Mouse (Mus musculus): ENCODE results near the gene Hsd17b2. TPM values are rescaled to one million over a fixed set of nuclear protein-coding genes. Genes with fewer than 3 reads are reported as not detected.

The Hsd17b2 gene
- total RNA-seq (2021), result not detected
- long read RNA-seq, experiment 1, result 0 reads
- long read RNA-seq, experiment 2, result 0 reads

DNA sequence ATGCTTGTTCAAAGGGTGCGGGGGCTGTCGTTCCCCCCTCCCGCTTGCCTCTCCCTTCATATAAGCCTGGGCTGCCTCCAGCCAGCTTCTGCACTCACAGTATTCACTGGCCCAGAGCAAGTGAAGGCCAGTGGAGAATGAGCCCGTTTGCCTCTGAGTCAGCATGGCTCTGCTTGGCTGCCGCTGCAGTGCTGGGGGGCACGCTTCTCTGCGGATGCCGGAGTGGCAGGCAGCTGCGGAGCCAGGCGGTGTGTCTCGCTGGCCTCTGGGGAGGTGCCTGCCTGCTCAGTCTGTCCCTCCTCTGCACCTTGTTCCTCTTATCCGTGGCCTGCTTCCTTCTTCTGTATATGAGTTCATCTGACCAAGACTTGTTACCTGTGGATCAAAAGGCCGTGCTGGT, at the start of gene Hsd17b2:
Hsd17b2 (plus strand) TSS at position 46 of the 400 bp plus-strand sequence.
- DNase-seq, result no peak

DNA sequence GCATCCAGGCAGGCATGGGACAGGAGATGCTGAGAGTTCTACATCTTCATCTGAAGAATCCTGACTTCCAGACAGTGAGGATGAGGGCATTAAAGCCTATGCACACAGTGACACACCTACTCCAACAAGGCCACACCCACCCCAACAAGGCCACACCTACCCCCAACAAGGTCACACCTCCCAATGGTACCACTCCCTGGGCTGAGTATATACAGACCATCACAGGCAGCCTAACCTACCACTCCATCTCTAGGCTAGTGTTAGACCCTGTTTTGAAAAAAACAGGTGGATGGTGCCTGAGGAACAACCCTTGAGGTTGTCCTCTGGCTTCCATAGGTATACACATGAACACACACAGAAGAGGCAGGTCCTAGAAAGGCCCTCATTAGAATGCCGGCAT, 49.4 kb upstream of the Hsd17b2 start:
- DNase-seq, result no peak

DNA sequence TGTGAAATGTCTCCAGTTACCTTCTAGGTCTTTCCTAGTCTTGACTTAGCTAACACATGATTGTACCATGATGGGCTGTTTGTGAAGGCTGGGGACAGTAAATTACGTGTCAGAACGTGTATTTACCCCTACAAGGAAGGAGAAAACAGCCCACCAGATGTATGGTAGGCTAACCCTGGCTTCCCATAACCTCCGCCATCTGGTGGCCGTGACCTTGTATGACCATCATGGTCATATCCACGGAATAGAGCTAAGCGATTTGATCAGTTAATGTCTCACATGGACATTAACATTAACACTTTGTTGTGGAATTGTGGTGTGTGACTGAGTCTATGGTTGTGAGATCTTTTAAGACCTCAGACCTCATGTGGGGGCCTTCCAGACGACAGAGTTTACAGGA, 42.7 kb upstream of the Hsd17b2 start:
- no peak for DNase-seq

DNA sequence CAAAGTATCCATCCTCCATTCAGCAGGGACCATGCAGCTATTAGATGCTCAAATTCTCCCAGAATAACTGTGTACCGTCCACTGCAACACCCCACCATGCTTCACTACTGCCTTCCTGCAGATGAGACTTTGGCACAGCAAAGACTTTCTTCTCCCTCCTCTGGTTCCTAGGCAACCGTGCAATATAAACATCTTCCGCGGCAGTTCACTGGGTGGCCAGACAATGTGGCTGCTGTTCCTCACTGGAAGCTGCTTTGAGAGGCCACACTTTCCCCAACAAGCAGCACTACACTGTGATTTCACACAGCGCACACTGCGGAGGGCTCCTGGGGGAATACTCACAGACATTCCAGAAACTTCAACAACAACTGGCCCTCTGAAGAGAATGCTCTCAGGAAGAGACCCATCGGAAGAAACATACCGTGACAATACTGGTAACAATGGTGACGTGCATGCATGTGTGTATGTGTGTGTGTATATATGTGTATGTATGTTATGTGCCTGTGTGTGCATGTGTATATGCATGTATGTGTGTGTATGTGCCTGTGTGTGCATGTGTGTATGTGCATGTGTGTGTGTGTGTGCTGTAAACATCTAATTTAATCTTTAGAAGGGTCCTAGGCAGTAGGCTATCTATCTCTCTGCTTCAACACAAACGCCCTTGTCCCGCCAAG, 41.2 kb upstream of the Hsd17b2 start:
- no peak for DNase-seq

- no peak for DNase-seq
Measured at GRCm38 (mm10) chr8:117667349-117668124, 34.2 kb upstream of the Hsd17b2 start.

DNA sequence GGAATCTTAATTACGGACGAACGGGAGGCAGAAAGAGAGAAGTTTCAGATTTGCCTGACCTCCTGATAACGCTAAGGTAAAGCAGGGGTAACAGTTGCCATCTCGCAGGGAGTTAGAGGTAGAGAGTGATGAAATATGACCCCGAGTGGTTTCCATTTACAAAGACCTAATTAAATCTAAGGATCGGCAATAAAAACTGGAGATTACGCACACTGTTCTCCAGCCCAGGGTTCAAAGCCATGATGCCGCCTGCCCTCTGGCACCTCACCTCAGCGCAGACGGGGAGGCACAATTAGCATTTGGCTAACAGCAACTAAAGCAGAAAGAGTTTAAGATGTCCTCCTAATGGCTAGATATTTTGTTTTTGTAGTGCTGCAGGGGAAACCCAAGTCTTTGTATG, 31.2 kb upstream of the Hsd17b2 start:
- no peak for DNase-seq

GRCm38 (mm10) chr8:117672558-117672957, 29.1 kb upstream of the Hsd17b2 start:
- DNase-seq, result no peak

GRCm38 (mm10) chr8:117673430-117673830, 28.3 kb upstream of the Hsd17b2 start, which contains the start of gene Sdr42e1:
TSS of gene Sdr42e1 (minus strand) at chr8:117673689.
- DNase-seq, result peak; percentile 29

- no peak for DNase-seq
Measured at GRCm38 (mm10) chr8:117675171-117675570, 26.5 kb upstream of the Hsd17b2 start.

DNA sequence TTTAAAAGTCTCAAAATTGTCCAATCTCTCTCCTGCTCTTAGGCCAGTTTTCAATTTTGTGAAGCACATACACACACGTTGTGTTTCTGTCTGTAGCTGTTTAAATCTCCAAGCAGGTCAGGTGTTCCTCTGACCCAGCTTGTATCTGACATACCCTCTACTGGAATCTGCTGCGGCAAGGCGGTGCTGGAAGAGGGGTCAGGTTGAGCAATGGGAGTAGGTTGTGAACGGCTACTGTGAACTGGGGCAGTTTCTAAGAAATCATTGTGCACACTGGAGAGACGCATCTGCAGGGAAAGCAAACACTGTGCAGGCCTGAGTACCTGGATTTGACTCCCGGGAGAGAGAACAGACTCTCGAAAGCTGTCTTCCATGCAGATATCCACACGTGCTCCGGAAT, 25.2 kb upstream of the Hsd17b2 start:
- no peak for DNase-seq

GRCm38 (mm10) chr8:117677011-117677410, 24.7 kb upstream of the Hsd17b2 start:
- no peak for DNase-seq

DNA sequence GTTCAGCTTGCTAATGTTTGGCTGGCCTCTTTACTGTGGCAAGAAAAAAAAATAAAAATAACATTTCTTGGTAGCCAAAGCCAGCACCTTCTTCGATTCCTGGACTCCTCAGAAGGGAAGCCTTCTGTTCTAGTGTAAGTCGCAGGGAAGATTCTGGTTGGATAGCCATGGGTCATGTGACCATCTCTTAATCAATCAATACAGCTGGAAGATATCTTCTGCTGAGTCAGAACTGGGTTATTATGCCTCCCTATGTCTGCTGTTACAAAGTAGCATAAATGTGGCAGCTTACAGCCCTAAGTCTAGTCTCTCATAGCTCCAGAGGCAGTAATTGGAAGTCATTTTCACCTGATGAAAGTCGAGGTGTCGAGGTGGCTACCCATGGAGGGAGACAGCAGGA, 23.1 kb upstream of the Hsd17b2 start:
- no peak for DNase-seq

DNA sequence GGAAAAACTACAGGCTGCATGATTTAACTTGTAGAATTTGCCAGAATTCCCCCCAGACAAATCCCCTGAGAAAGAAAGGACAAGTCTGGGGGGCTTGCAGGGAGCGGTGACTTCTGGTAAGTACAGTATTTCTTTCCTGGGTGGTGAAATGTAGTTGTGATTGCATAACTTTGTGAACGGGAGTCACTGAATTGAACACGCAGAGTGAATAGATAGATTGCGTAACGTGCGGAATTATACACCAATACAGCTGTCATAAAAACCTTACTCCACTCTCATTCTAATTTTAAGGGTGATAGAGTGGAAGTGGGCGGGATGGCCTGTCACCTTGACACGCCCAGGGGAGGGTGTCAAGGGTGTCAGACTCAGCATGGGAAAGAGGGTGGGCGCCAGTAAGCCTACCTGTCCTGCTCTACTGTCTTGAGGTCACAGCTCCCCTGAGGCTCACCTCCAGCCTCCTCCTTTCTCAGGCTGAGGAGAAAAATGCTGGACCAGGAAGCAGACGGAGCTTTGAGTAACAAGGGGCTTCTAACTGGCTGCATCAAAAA, 17.7 kb upstream of the Hsd17b2 start:
- no peak for DNase-seq

- DNase-seq, result no peak
Measured at GRCm38 (mm10) chr8:117684504-117684903, 17.2 kb upstream of the Hsd17b2 start.

- DNase-seq, result no peak
Measured at GRCm38 (mm10) chr8:117687890-117688289, 13.8 kb upstream of the Hsd17b2 start.

DNA sequence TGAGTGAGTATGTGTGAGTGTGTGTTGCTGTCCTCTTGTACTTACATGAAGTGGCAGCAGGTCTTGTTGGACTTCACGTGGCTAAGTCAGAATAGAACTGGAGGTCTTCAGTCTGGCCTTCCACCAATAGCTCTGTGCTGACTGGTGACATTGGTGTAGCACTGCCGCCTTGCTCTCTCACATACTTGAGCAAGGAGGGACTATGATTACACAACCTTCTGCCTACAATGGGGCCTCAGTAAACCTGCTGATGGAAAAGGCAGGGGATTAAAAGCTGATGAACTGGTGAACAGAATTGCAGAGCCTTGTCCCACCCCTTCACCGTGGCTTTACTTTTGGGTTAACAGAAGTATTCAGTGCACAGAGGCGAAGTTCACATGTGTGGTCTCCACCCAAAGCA, 9.6 kb upstream of the Hsd17b2 start:
- no peak for DNase-seq

DNA sequence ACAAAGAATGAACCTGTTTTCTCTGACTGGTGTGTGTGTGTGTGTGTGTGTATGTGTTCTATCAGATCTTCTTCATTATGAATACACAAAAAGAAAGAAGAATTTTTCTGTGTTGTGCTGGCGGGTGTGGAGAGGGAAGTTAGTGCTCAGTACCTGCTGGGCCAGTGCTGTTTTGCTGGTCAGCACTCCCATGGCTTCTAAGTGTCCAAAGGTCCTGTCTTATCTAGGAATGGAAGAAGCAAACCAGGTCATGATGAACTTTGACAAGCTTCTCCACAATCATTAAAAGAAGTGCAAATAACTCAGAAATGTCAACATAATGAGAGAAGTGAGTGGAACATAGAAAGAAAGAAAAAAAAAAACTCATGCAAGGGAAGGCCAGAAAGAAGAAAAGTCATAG, 6.1 kb upstream of the Hsd17b2 start:
- no peak for DNase-seq

- DNase-seq, result no peak
Measured at GRCm38 (mm10) chr8:117697248-117697647, 4.5 kb upstream of the Hsd17b2 start.

DNA sequence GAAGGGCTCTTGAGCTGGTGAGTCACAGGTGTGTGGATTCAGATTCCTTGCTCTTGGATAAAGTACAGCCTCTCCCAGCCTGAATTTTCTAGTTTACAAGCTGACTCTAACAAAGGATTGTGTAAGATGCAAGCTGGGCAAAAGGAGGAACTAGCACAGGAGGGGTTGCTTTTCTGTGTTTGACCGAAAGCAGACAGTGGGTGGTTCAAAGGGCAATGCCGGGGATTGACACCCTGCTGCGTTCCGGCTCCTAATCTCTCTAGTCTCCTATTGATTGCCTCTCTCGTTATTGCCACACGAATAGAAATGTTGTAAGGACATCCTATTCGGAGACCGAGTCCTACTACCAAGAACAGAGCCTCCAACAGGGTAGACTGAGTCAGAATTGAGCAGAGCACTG, 1.0 kb upstream of the Hsd17b2 start:
- DNase-seq, result no peak

- DNase-seq, result no peak
Measured at GRCm38 (mm10) chr8:117701246-117701645, 458 bp upstream of the Hsd17b2 start.

GRCm38 (mm10) chr8:117702701-117703100, 997 bp downstream of the Hsd17b2 start:
- DNase-seq, result no peak

- DNase-seq, result no peak
Measured at GRCm38 (mm10) chr8:117706141-117706540, 4.4 kb downstream of the Hsd17b2 start.

DNA sequence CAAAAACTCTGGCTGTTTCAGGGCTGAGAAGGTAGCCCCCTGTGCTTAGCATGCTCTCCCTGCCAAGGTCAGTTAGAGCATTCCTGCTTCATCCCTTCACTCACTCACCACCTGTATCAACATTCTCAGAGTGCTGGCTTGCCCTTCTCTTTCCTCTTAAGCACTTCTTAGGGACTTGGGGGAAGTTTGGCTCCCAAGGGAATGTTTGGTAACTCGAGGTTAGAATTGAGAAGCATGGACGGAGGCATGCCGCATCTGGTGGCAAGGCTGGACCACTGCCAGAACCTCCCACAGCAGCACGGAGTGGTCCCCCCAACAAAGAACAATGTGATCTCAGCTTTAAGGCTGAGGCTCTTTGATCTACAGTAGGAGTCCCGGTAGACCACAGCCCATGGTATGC, 10.5 kb downstream of the Hsd17b2 start:
- no peak for DNase-seq
